Mouse (Mus musculus) cortical plate, adult 2 months (tissue): ENCODE data around the gene Prpf6. TPM values are rescaled to one million over a fixed set of nuclear protein-coding genes. Genes with fewer than 3 reads are reported as not detected.

Experiments
- H3K27ac ChIP-seq: fragments of 200-500 bp; 2 replicates; pipeline ENCODE4 v1.5.1; 2012; ENCODE audit warnings: low read length, control low read depth, inconsistent platforms; ENCODE audit not compliant: insufficient read depth
- H3K4me1 ChIP-seq: fragments of 200-500 bp; 2 replicates; pipeline ENCODE4 v1.6.1; 2011; ENCODE audit warnings: low read length; ENCODE audit not compliant: control insufficient read depth, insufficient read depth
- H3K4me3 ChIP-seq: fragments of 200-500 bp; 2 replicates; pipeline ENCODE4 v1.5.1; 2011; ENCODE audit warnings: mild to moderate bottlenecking, low read length, control low read depth; ENCODE audit not compliant: insufficient read depth
- CTCF ChIP-seq: fragments of 200-500 bp; IDR thresholded peaks from 2 replicates; pipeline ENCODE4 v1.5.1; 2011; ENCODE audit warnings: mild to moderate bottlenecking, control low read depth, low read length; ENCODE audit not compliant: insufficient read depth; ENCODE audit errors: extremely low read depth
- POLR2A ChIP-seq: fragments of 200-500 bp; IDR thresholded peaks from 2 replicates; pipeline ENCODE4 v1.6.1; 2011; ENCODE audit warnings: mild to moderate bottlenecking, low read length, control low read depth; ENCODE audit not compliant: insufficient read depth; ENCODE audit errors: extremely low read depth
- polyA plus RNA-seq: library from polyadenylated mRNA; depleted of rRNA; stranded (reverse); fragments of >200 nt; gene quantifications from 2 replicates; pipeline ENCODE4 v1.2.3, GENCODE M21; 2012

Prpf6 gene
- polyA plus RNA-seq, 1 experiment, result 35.6 TPM

DNA sequence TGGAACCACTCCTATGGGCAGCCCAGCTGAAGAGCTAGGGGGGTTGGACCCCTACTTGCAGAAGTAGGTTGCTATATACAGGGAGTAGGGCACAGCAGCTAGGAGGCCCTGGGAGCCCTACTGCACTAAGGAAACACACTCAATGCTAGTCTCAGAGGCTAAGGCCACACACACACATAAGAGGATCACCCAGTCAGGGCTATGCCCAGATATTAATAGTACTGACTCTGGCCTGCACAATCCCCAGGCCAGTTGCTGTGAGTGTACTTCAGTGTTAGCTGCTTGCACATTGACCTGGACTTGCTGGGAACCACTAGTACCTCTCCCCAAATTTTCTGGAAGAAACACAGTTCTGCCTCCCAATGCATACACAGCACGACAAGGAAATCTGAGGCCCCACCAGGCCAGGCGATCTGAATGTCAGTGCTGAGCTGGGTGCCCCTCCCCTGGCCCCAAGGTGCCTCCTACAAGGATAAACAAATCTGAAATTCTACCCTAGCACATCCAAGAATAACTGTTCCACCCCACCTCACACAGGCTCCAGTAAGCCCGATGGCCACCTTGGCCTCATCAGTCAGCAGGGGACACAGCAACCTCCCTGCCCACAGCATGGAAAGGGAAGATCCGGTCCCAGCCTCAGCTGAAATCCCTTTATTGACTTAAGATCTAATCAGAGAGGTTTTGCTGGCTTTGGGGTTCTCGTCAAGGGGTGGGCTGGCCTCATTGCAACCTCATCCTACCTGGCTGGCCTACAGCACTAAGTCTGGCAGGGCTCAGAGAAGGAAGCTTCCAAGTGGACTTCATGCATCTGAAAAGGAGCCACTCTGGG, 12.7 kb upstream of the Prpf6 start:
- TF ChIP-seq CTCF (no peak), POLR2A (no peak)
- no peak overlapping the region for H3K4me3 ChIP-seq
- H3K4me1 ChIP-seq, result peaks cover 7% of the 10 kb centered on the region; the same call in 1 of the 2 replicates
- no peak overlapping the region for H3K27ac ChIP-seq

- no peak for TF ChIP-seq POLR2A
- no peak for TF ChIP-seq CTCF
- Histone ChIP-seq H3K4me3 (no peak overlapping the region), H3K4me1 (peaks cover 7% of the 10 kb centered on the region; the same call in 1 of the 2 replicates), H3K27ac (no peak overlapping the region)
Observed at GRCm38 (mm10) chr2:181579681-181580080, 12.0 kb upstream of the Prpf6 start.

GRCm38 (mm10) chr2:181580131-181580772, 11.4 kb upstream of the Prpf6 start:
- peak overlapping the region; percentile 54 for H3K4me3 ChIP-seq
- H3K27ac ChIP-seq, result no peak overlapping the region
- peaks cover 7% of the 10 kb centered on the region; the same call in 1 of the 2 replicates for H3K4me1 ChIP-seq
- TF ChIP-seq CTCF (no peak), POLR2A (no peak)

- Histone ChIP-seq H3K4me3 (peak overlapping the region; percentile 54), H3K27ac (peak overlapping the region; percentile 86), H3K4me1 (peaks cover 7% of the 10 kb centered on the region; the same call in 1 of the 2 replicates)
- peak; percentile 86 for TF ChIP-seq CTCF
- TF ChIP-seq POLR2A, result peak; percentile 62
Observed at GRCm38 (mm10) chr2:181581016-181581401, 10.7 kb upstream of the Prpf6 start.

DNA sequence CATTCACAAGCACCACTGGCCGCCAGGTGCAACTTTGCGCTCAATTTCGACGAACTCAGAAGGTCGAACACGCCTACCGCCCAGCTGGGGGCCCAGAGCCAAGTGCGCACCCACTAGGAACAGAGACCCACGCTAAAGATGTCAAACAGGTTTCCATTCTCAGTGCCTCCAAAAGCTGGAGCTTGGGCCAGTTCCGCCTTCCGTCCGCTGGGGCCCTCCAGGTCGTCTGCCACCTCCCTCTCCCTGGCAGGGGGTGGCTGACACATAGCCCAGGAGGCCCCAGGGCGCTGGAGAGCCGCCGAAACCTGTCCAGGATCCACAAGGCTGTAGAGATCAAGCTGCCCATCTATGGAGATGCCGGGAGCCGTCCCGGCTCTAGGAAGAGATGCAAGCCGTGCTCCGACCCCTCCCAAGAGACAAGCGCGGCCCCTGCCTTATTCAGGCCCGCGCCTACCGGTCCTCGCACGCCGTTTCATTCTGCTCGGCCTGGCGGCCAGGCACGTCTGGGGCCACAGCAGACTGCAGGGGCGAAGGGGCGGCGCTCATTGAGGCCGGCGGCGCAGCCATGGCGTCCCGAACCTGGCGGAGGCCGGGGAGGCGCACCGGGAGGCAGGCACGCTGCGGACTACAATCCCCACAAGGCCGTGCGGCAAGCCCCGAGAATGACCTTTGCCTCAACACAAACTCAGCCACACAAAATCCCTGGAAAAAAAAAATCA, 10.1 kb upstream of the Prpf6 start:
- Histone ChIP-seq H3K4me3 (peak overlapping the region; percentile 54), H3K27ac (peak overlapping the region; percentile 86), H3K4me1 (peaks cover 7% of the 10 kb centered on the region; the same call in 1 of the 2 replicates)
- TF ChIP-seq POLR2A (peak; percentile 63), CTCF (no peak)

GRCm38 (mm10) chr2:181582358-181582757, 9.3 kb upstream of the Prpf6 start:
- TF ChIP-seq POLR2A (no peak), CTCF (no peak)
- Histone ChIP-seq H3K4me1 (peaks cover 7% of the 10 kb centered on the region; the same call in 1 of the 2 replicates), H3K4me3 (peak overlapping the region; percentile 54; the same call in 1 of the 2 replicates), H3K27ac (no peak overlapping the region)

- no peak overlapping the region for H3K27ac ChIP-seq
- no peak overlapping the region for H3K4me3 ChIP-seq
- H3K4me1 ChIP-seq, result peaks cover 4% of the 10 kb centered on the region; the same call in 1 of the 2 replicates
- TF ChIP-seq POLR2A, result no peak
- TF ChIP-seq CTCF, result no peak
Observed at GRCm38 (mm10) chr2:181582939-181583338, 8.7 kb upstream of the Prpf6 start.

DNA sequence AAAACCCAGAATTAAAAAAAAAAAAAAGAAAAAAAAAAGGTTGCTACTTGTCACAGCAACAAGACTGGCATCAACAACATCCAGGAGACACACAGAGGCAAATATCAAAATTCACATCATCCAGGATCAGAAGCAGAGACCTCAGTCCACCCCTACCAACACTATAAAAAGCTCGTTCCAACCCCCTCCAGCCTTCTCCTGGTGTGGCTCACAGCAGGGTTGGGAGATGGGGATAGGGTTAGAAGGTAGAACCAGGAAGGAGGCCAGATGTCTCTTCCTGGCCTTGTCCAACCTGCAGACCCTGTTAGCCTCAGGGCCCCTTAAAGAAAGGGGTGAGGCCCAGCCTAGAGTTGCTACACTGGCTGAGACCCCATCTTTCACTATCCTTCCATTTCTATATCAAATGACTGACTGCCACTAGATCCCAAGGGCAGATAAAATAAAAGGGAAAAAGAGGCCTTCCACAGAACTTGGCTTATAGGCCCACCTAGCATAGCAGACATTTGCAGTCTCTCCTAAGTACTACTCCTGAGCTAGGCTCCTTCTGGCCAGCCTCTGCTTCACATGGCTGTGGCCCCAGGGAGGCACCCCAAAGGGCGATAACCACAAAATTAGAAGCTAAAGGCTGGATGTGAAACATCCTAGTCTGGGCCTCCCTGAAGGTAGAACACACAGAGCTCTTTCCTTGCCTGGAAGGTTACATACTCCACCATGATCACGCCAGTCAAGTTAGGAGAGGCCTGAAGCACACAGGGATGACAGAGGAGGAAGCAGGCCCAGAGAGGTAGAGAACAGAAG, 8.0 kb upstream of the Prpf6 start:
- TF ChIP-seq CTCF (no peak), POLR2A (no peak)
- Histone ChIP-seq H3K4me3 (no peak overlapping the region), H3K4me1 (0 out of 2 replicates have a peak, but pooled peaks cover 1% of the 10 kb centered on the region), H3K27ac (no peak overlapping the region)
